Mouse (Mus musculus) urinary bladder, postnatal 4 days (tissue): ENCODE results near the gene Gpc3.
"Not testable (repeated sequence)": the region's sequence is repeated elsewhere in the genome, so short reads cannot be mapped to it uniquely, and the experiment has no call there.

ENCODE experiments used
- DNase-seq, 2 experiments: peaks; one replicate each; pipeline ENCODE4 v3.0.0; 2021 to 2022; ENCODE audit warnings: low spot score in 2 of 2

The Gpc3 gene

DNA sequence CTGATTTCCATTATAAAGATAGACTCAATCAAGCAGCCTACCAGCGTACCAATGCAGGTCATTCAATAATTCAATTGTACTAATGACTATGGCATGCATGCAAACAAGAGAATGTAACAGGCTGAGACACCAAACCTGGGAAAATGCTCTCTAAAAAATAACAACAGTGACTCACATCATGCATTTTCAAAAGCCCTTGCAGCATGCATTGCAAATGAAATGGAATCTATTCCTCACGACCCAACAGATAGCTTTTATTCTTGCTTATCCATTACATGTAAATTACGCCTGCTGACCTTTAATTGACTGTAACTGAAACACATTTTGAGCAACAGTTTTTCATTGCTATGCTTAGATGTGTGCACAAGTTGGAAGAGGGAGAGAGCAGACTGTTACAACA lies 200.8 kb downstream of the Gpc3 start:
- no peak for DNase-seq

DNA sequence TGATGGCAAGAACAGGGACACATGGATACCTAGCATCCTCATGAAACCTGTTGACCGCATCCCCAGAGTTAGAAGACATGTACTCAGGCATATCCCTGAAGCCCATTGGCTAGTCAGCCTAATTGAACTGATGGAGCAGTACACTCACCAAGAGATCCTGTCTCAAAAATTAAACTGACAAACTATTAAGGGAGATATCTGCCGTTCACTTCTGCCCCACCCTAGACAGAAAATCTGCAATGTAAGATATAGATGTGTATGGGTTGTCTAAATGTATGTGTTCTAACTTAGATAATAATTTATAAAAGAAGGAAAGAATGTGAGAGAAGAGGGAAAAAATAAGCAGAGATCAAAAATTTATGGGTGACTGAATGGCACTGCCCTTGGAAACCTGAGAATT lies 212.6 kb downstream of the Gpc3 start:
- DNase-seq, result no peak

- DNase-seq, result no peak
Observed at GRCm38 (mm10) chrX:52375129-52375528, 238.6 kb downstream of the Gpc3 start.

DNA sequence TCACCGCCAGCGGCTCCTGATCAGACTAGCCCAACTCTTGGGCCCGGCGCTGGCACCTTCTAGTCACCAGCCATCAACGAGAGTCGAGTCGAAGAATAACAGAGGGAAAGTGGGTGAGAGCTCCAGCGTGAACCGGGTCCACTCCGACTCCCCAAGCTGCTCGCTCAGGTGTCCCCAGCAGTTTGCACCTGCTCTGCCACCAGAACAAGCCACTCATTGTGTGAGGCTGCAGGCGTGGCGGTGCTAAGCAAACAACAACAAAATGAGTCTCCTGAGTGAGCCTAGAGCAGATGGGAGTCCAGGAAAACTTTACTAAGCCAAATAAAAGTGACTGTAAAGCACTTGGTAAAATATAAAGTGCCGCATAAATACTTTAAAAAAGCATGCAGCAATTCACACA lies 239.5 kb downstream of the Gpc3 start:
- DNase-seq, result no peak

- no peak for DNase-seq
Observed at GRCm38 (mm10) chrX:52372436-52372835, 241.3 kb downstream of the Gpc3 start.

GRCm38 (mm10) chrX:52369938-52370758 lies 243.6 kb downstream of the Gpc3 start:
- no peak for DNase-seq

DNA sequence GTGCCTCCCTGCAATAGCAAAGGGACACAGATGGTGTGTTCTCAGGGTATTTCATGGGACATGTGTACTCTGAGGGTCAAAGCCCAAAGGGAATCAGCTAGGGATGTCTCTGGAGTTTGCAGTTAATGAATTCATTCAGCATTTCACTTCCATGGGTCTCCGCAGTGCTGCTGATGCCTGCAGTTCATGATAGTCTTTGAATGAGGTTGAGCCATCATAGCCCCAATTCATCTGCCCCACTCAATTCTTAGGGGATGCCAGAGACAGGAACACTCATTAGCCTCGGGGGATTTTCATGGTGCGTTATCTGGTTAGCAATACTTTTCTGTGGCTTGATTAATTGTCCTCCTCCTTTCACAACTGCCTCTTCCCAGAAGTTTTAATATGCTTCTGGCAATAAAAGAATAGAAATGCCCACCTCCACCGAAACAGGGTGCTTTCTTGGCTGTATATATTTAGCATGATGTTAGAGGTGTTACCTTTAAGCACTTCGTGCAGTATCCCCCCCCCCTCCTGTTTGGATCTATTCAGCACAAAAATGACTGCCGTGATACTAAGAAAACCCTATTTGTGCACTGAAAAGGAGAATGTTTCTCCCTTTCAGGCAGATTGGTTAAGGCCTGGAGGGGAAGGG lies 244.3 kb downstream of the Gpc3 start:
- no peak for DNase-seq

- no peak for DNase-seq
Observed at GRCm38 (mm10) chrX:52366826-52367225, 246.9 kb downstream of the Gpc3 start.

- DNase-seq, result no peak
Observed at GRCm38 (mm10) chrX:52365790-52366189, 248.0 kb downstream of the Gpc3 start.

DNA sequence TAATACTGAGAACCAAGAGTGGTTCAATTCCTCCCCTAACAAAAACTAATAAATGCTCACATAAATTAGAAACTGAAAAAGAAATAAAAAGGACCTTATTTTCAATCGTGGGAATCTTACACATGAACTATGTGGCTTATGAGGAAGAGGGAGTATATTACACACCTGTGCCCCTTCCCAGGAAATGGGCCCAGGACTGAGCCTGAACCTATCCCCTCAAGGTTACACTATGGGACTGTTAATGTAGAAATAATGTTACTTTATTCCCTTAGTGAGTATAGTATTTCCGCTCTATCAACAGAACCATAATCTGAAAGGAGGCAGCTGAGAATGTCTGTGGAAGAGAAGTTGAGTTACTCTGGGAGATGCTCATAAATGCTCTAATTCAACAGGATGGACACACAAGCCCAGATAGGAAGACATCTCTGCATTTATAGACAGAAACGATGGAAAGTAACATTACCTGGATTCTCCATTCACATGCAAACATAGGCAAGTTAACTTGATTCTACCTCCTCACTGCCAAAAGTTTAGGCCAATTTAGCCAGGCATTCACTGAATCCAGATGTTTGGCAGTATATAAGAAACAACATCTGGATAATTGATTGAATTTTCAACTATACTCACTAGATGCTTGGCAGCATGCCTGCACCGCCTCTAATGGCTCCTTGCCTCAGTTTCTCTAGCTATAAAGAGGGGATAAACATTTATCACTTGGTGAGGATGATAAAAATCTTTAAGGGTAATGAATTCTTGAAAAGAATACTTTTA lies 251.3 kb downstream of the Gpc3 start:
- DNase-seq, result no peak

DNA sequence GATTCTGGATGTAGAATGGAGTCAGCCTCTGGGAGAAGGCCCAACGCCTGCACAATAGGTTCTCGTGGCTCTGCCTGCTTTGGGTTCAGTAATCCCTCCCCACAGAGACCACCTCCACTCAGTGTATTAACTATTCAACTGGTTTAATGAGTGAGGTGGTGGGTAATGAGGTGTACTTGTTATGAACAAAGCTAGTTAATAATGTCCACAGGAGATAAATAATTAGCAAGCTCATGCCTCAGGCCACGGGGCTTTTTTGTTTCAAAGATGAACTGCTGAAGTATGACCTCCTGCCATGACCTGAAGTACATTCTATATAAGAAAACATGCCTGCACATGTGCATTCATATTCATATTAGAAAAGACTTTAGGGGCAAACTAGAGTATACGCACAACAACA lies 260.8 kb downstream of the Gpc3 start:
- DNase-seq, result no peak

DNA sequence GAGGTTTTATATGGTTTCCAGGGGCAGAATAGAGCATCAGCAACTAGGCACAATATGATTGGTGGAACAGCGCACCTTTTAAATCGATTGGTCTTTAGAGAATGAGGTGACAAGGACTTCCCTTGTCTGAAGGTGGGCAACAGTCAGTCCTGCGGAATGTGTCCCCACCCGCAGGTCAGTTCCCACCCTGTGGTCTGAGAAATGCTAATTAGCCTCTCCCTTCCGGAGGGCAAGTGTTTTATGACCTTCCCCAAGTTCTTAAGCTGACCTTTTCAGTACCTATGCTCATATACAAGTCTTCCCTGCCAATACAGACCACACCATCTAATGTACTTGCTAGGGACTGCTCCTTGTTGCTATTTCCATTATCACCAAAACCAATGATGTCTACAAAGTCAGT lies 263.1 kb downstream of the Gpc3 start:
- not testable (repeated sequence) for DNase-seq

GRCm38 (mm10) chrX:52348773-52349172 lies 265.0 kb downstream of the Gpc3 start:
- DNase-seq, result no peak

- no peak for DNase-seq
Observed at GRCm38 (mm10) chrX:52344018-52344417, 269.7 kb downstream of the Gpc3 start.

DNA sequence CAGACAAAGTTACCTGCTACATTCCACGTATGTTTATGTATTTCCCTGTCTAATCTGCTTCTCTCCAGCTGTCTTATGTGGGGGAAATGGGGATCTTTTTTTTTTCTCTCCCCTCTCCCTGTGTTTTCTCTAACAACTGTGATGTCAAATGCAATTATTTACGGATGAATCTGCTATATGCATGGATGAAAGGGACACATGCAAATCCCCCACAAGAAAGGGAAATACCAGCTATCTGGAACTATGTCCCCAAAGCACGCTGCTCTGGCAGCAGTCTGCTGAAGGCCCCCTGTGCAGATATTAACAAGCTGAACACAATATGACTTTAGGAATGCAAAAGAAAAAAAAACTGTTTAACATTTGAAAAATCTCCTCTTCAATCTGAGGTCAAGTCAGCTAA lies 273.5 kb downstream of the Gpc3 start:
- no peak for DNase-seq

DNA sequence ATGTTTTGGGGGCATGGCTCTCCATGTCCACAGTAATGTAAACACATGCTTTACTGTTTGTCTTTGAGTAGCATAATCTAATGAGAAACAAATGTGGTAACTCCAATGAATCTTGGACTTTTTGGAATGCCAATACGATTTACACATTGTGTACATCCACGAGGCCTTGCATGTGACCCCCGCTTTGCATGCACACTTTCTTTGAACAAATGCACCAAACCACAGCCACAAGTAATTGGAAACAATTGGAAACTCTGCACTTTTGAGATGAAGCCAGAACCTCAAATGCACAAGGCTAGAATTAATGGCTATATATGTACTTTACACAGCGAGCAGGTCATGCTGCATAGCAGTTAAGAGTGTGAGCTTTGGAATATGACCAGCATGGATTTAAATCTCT lies 292.0 kb downstream of the Gpc3 start:
- DNase-seq, result no peak

- no peak for DNase-seq
Observed at GRCm38 (mm10) chrX:52320653-52321052, 293.1 kb downstream of the Gpc3 start.

- DNase-seq, result no peak
Observed at GRCm38 (mm10) chrX:52310976-52311375, 302.8 kb downstream of the Gpc3 start.

DNA sequence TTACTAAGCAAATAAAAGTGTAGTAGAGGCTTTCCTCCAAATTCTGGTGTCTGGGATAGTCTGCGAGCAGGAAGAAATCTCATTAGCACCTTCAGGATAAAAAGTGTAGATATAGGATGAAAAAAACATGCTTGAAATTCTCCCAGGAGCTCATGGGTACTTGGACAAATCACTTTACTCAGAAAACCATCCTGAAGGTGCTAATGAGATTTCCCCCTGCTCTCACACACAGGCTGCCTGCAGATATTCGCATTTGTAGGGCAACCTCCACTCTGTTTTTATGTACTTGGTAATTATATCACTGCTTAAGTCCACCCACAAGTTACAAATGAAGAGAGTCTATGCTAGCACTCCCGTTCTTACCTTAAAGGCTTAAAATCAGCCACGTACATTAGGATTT lies 308.5 kb downstream of the Gpc3 start:
- no peak for DNase-seq

DNA sequence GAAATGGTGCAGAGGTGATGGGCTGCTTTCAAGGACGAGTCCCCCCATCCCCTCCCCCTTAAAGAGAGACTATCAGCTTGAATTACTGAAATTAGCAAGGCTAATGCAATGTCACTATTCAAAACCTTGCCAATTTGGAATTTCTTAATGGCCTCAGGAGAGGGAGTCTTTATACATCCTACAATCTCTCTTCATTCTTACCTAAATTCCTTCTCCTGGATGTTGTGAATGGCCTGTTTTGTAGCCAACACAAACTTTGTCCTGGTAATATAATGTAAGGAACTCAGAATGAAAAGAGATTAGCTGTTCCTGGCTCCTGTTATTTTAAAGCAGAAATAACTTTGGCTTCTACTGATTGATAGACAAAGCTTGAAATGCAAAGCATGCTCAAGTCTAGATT lies 325.0 kb downstream of the Gpc3 start:
- no peak for DNase-seq

DNA sequence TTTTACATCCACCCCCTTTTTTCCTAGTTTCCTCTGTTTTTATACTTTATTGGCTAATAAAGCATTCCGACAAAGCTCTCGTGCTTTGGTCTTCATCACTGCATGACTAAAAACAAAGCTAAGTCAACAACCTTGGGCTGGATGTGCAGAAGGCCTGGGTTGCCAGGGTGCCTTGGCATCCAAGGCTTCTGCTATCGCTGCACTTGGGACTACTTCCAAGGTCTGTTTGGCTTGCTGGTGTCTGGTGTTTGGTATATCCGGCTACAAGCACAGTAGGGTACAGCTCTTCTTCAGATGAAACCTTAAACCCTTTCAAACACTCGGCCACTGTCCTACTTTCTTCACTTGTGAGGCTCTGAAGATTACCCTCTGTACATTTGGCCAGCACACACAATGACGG lies 325.8 kb downstream of the Gpc3 start:
- no peak for DNase-seq

- no peak for DNase-seq
Observed at GRCm38 (mm10) chrX:52282070-52282469, 331.7 kb downstream of the Gpc3 start.
